Mouse (Mus musculus) spleen, adult 2 months (tissue): Measurements from ENCODE around the gene Nfic. TPM values are rescaled to one million over a fixed set of nuclear protein-coding genes. Genes with fewer than 3 reads are reported as not detected.

Experiments
- DNase-seq, 2 experiments: peaks; one replicate each; pipeline versions ENCODE4 v3.0.0 to v3.0.0-alpha.2; 2012 to 2021; ENCODE audit warnings: low spot score in 2 of 2, low read depth in 1 of 2
- H3K27ac ChIP-seq: fragments of 200-500 bp; 2 replicates; pipeline ENCODE4 v1.5.1; 2012; ENCODE audit warnings: low read length, inconsistent platforms; ENCODE audit not compliant: insufficient read depth
- H3K27me3 ChIP-seq: fragments of 200-500 bp; 2 replicates; pipeline ENCODE4 v1.6.1; 2012; ENCODE audit warnings: mild to moderate bottlenecking, moderate library complexity, low read length, inconsistent platforms; ENCODE audit not compliant: control insufficient read depth, insufficient read depth
- H3K36me3 ChIP-seq: fragments of 200-500 bp; 2 replicates; pipeline ENCODE4 v1.6.1; 2012; ENCODE audit warnings: mild to moderate bottlenecking, low read length, inconsistent platforms; ENCODE audit not compliant: control insufficient read depth, insufficient read depth
- H3K4me1 ChIP-seq: fragments of 200-500 bp; 2 replicates; pipeline ENCODE4 v1.6.1; 2011; ENCODE audit warnings: inconsistent platforms; ENCODE audit not compliant: control insufficient read depth, insufficient read depth, insufficient read length
- H3K4me3 ChIP-seq: fragments of 200-500 bp; 2 replicates; pipeline ENCODE4 v1.5.1; 2011; ENCODE audit warnings: mild to moderate bottlenecking, inconsistent platforms; ENCODE audit not compliant: insufficient read depth, insufficient read length; ENCODE audit errors: extremely low read depth
- CTCF ChIP-seq: fragments of 200-500 bp; IDR thresholded peaks from 2 replicates; pipeline ENCODE4 v1.5.1; 2011; ENCODE audit warnings: mild to moderate bottlenecking, inconsistent platforms; ENCODE audit not compliant: insufficient read depth, insufficient read length, insufficient replicate concordance; ENCODE audit errors: extremely low read depth
- POLR2A ChIP-seq: fragments of 200-500 bp; IDR thresholded peaks from 2 replicates; pipeline ENCODE4 v1.6.1; 2011; ENCODE audit warnings: low read depth, low read length, inconsistent platforms
- WGBS: fragments of 180-500 bp; shearing (Covaris S2); methylation state at CpG from one replicate; pipeline ENCODE4 v1.1.7; 2018; 5-methylcytosine and 5-hydroxymethylcytosine counted together
- polyA plus RNA-seq: library from polyadenylated mRNA; depleted of rRNA; stranded (reverse); fragments of >200 nt; gene quantifications from 2 replicates; pipeline ENCODE4 v1.2.3, GENCODE M21; 2012

Gene Nfic
- polyA plus RNA-seq, 1 experiment: 26.0 TPM

DNA sequence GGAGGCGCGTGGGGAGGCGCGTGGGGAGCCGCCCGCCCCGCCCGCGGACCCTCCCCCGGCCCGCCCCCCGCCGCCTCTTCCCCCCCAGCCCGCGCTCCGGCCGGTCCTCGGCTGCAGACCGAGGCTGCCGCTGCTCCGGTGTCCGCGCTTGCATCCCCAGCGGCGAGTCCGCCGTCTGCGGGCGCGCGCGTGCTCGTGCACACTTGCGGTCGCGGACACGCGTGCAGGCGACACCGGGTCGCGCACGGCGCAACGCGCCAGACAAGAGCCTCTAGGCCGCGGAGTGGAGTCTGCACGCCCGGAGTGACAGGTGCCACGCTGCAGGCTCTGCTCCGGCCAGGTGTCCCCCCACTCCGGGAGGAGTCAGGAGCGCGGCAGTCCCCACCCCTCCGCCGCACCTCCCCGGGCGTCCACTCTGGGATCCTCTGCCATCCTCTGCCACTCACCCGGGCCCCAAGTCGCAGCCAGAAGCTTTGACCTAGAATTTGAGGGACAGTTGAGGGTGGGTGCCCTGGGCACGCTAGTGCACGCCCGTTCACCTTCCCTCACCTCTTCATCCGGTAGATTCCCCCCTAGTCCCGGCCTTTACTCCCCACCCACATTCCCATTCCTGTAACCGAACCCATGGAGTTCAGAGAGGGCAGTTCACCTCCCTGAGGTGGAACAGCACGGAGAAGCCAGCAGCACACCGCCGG, 24.5 kb downstream of the Nfic start:
- Histone ChIP-seq H3K27ac (peak overlapping the region; percentile 80), H3K4me3 (peak overlapping the region; percentile 70), H3K36me3 (no peaks in the 10 kb centered on the region), H3K4me1 (peaks cover 36% of the 10 kb centered on the region), H3K27me3 (peaks cover 5% of the 10 kb centered on the region)
- 3% methylated on average over 52 of the region's 70 CpGs for WGBS
- DNase-seq: peak in 1 of 2 experiments; percentile 53
- TF ChIP-seq POLR2A (no peak), CTCF (no peak)

DNA sequence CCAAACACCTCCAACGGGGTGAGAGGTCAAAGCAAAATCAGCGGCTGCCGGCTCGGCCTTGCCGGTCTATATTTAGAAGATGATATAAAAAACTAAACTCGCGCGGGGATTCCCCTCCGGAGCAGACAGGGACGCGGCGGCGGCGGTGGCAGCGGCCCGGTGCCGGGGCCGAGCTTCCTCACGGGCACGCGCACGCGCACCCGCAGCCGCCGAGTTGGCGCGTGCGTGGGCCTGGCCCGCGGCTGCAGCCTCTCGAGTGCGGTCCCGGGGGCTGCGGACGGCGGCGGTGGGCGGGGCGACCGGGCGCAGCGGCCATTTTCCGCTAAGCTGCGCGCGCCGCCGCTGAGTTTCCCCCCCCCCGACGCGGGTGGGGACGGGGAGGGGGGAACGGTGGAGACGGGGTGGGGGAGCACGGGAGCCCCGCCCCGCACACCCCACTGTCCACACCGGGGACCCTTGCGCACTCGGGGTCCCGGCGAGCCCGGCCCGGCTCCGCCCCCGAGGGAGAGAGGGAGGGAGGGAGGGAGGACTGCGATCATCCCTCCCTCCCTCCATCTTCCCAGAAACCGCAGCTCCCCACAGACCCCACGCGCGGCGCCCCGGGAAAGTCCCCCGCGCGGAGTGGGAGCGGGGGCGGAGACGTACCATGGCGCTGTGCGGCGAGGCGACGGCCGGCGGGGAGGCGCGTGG, 25.1 kb downstream of the Nfic start:
- TF ChIP-seq CTCF (no peak), POLR2A (no peak)
- peaks cover 5% of the 10 kb centered on the region for H3K27me3 ChIP-seq
- DNase-seq: peak in 1 of 2 experiments; percentile 72
- H3K27ac ChIP-seq: peak overlapping the region; percentile 87
- H3K36me3 ChIP-seq: no peaks in the 10 kb centered on the region
- H3K4me3 ChIP-seq: peak overlapping the region; percentile 69
- 1% methylated on average over 71 of the region's 89 CpGs for WGBS
- H3K4me1 ChIP-seq: peaks cover 37% of the 10 kb centered on the region

DNA sequence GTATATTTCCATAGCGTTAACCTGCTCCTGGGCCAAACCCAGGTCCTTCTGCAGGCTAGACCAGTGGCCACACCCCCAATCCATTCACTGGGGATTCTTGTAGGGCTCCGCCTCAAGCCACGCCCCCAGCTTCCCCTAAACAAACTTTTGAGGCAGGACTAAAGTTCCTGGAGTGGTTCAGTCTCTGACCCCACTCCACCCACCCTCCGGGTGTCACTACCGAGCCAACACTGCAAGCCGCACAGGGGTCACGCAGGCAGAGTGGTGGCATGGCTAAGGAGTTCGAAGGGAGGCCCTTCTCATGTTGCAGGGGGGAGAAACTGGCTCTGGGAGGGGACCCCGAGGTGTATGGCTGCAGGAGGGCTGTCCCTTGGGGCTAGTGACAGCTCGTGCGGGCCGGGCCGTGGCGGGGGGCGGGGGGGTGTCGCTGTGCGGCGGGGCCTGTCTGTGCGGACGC, 25.8 kb downstream of the Nfic start:
- DNase-seq: peak; percentile 61 to 87
- WGBS: under 1% methylated on average over 20 of the region's 20 CpGs
- Histone ChIP-seq H3K4me3 (peak overlapping the region; percentile 69), H3K4me1 (peaks cover 37% of the 10 kb centered on the region), H3K36me3 (no peaks in the 10 kb centered on the region), H3K27me3 (peaks cover 5% of the 10 kb centered on the region), H3K27ac (peak overlapping the region; percentile 87)
- TF ChIP-seq POLR2A (no peak; the same call in 1 of the 2 replicates), CTCF (no peak)

GRCm38 (mm10) chr10:81429092-81429491, 26.3 kb downstream of the Nfic start:
- H3K27ac ChIP-seq: 0 out of 2 replicates have a peak overlapping the region, but pooled peaks have one; percentile 3
- WGBS: 42% methylated on average over 2 of the region's 2 CpGs

GRCm38 (mm10) chr10:81428507-81428870, 26.9 kb downstream of the Nfic start:
- WGBS: 92% methylated on average over 7 of the region's 7 CpGs

More at GRCm38 (mm10) chr10:81429092-81429491, 26.3 kb downstream of the Nfic start:
- Histone ChIP-seq H3K4me1 (peaks cover 34% of the 10 kb centered on the region), H3K4me3 (no peak overlapping the region), H3K36me3 (no peaks in the 10 kb centered on the region), H3K27me3 (peaks cover 5% of the 10 kb centered on the region)
- peak in 1 of 2 experiments; percentile 8 for DNase-seq
- TF ChIP-seq CTCF (no peak), POLR2A (no peak)

GRCm38 (mm10) chr10:81427804-81428506, 27.5 kb downstream of the Nfic start:
- H3K27me3 ChIP-seq: peaks cover 5% of the 10 kb centered on the region
- DNase-seq: peak in 1 of 2 experiments; percentile 4

More at GRCm38 (mm10) chr10:81428507-81428870, 26.9 kb downstream of the Nfic start:
- no peaks in the 10 kb centered on the region for H3K36me3 ChIP-seq
- no peak overlapping the region for H3K27ac ChIP-seq
- H3K4me3 ChIP-seq: no peak overlapping the region
- DNase-seq: peak in 1 of 2 experiments; percentile 2
- H3K27me3 ChIP-seq: peaks cover 5% of the 10 kb centered on the region
- no peak for TF ChIP-seq POLR2A
- TF ChIP-seq CTCF: no peak
- peaks cover 29% of the 10 kb centered on the region for H3K4me1 ChIP-seq

More at GRCm38 (mm10) chr10:81427804-81428506, 27.5 kb downstream of the Nfic start:
- Histone ChIP-seq H3K4me3 (no peak overlapping the region), H3K4me1 (peaks cover 25% of the 10 kb centered on the region), H3K36me3 (no peaks in the 10 kb centered on the region), H3K27ac (no peak overlapping the region)
- WGBS: 87% methylated on average over 8 of the region's 8 CpGs
- TF ChIP-seq POLR2A: no peak
- TF ChIP-seq CTCF: no peak
